Mouse (Mus musculus): Measurements from ENCODE around the gene Acot11. TPM values are rescaled to one million over a fixed set of nuclear protein-coding genes. Genes with fewer than 3 reads are reported as not detected.
A peak's percentile ranks its signal among the peaks of the same experiment; 100 is the strongest.
"Not testable (repeated sequence)": the region's sequence is repeated elsewhere in the genome, so short reads cannot be mapped to it uniquely, and the experiment has no call there.

Gene Acot11
- total RNA-seq, 2 experiments from 2014 or later: 3.7 to 3.8 TPM

DNA sequence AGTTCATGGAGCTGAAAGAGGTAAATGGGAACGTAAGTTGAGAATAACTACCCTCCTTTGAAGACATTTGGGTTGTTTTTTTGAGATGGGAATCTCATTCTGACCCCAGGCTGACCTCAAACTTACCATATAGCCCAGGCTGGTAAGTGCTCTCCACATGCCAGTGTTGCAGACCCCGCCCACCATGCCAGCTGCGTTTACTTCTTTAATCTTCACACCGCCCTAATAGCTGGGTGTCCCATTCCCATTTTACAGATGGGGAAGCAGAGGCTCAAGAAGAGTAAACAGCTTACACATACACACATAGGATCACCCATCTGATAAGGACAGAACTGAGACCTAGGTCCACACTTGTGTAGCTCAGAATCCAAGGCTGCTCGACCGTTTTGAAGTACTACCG lies 20.0 kb downstream of the Acot11 start:
- no peak for DNase-seq
- intact Hi-C loops (cut with DNase I): no loop called here

DNA sequence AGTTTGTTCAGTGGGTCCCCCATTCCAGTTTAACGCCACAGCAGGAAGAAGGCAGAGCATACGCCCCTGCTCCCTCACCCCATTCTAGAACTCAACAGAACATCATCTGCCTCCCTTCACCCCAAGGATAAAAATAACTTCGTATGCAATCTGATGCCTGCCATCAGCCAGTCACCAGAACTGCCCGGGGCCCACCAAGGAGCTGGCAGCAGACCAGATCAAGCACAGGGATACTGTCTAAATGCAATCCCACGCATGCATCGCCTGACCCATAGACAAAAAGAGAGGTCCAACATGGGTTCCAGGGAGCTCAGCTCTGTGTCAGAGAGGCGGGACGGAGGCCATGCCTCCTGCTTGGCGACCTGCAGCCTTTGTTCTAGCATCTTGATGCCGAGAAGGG lies 21.7 kb downstream of the Acot11 start:
- intact Hi-C loops (cut with DNase I): no loop called here

GRCm38 (mm10) chr4:106780045-106780444 lies 24.8 kb downstream of the Acot11 start:
- intact Hi-C loops (cut with DNase I): no loop called here
- peak; percentile 34 for DNase-seq

More for the DNA sequence above, 21.7 kb downstream of the Acot11 start:
- DNase-seq: peak; percentile 27

GRCm38 (mm10) chr4:106778116-106778788 lies 26.5 kb downstream of the Acot11 start:
- intact Hi-C loops (cut with DNase I): no loop called here
- peak; percentile 98 for DNase-seq

- intact Hi-C loops (cut with DNase I): no loop called here
- DNase-seq: peak; percentile 57
These were observed 27.8 kb downstream of the Acot11 start for GRCm38 (mm10) chr4:106776998-106777397.

DNA sequence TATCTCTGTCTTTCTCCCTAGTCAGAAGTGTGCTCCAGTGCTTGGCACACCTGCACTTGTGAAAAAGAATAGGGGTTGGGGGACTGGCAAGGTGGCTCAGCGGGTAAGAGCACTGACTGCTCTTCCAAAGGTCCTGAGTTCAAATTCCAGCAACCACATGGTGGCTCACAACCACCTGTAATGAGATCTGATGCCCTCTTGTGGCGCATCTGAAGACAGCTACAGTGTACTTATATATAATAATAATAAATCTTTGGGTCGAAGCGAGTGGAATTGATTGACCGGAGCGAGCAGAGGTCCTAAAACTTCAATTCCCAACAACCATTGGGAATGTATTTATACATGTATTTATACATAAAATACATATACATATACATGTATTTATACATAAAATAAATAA lies 29.0 kb downstream of the Acot11 start:
- DNase-seq; intact Hi-C loops (cut with DNase I): not testable (repeated sequence)

- intact Hi-C loops (cut with DNase I): no loop called here
- DNase-seq: no peak
These were observed 32.2 kb downstream of the Acot11 start for GRCm38 (mm10) chr4:106772558-106772957.

DNA sequence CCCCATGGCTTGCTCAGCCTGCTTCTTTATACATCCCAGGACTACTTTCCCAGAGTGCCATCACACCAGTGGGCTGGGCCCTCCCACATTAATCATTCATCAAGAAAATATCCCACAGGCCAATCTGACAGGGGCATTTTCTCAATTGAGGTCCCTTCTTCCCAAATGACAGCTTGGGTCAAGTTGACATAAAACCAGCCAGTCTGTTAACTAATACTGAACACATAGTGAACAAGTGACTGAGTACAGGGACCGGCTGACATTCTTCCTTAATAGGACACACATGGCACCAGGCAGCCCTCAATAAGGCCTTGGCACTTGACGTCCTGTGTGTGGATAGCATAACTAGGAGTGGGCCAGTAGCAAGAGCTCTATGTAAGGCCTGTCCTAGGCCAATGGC lies 35.5 kb downstream of the Acot11 start:
- intact Hi-C loops (cut with DNase I): no loop called here
- no peak for DNase-seq

- intact Hi-C loops (cut with DNase I): no loop called here
- DNase-seq: no peak
These were observed 40.6 kb downstream of the Acot11 start for GRCm38 (mm10) chr4:106764166-106764565.

DNA sequence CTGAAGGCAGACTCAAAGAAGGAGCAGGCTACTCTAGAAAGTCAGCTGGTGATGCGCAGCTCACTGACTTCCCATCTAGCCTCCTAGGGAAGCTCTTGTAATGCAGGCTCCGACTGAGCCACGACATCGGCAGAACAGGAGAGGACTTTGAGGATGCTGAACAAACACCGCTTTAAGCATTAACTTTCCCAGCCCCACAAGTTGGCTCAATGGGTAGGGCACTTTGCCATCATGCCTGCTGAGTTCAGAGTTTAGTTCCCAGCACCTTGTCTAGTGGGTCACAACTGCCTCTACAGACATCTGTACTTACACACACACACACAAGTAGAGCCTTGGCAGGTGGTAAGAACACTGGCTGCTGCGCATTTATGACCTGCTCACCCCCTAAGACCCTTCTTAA lies 53.1 kb downstream of the Acot11 start:
- no peak for DNase-seq
- intact Hi-C loops (cut with DNase I): no loop called here

DNA sequence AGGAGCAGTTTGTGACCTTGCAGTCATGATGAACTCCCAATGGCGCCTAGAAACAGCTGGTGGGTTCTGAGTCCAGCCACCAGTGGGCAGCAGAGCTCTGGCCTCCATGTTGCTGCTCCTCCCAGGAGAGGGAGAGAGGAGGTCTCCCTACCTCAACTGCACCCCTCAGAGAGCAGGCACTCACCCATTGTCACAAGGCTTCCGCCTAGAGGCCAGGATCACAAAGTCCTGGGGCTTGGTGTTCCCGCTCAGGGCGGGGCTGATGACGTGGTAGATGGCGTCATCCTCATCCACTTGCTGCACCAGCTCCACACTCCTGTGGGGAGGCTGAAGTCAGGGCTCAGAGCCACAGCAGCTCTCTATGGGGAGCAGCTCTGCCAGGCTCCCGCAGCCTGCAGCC lies 55.1 kb downstream of the Acot11 start:
- intact Hi-C loops (cut with DNase I): loop anchor here (5.0 kb wide), 1 partner anchor 413 kb away; no protein-coding TSS in a partner anchor
- DNase-seq: peak; percentile 70

DNA sequence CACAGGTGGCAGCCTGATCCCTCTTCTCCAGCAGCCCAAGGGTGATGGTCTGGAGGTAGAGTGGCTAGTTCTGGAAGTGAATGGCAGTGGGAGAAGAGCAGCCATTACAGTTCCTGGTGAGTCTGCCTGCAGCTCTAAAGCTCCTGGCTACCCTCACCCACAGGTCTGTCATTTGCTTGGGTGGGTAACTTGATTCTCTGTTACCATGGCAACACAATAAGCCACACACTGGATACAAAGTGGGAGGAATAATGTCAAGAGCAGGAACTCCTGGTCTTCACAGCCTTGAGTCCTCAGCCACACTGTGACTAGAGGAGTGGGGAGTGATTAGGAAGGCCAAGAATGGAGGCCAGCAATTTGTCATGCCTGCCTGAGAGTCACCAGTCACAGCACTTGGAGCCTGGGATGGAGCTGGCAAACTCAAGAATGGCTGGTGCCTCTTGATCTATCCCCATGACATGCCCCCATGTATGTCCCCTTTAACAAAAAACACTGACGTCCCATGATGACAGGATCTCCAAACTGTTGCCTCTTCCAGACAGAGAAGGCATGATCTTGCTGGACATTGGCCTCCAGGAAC lies 57.7 kb downstream of the Acot11 start:
- peak; percentile 21 for DNase-seq
- intact Hi-C loops (cut with DNase I): loop anchor here (5.0 kb wide), 1 partner anchor 415 kb away; no protein-coding TSS in a partner anchor

- intact Hi-C loops (cut with DNase I): loop anchor here (5.0 kb wide), 1 partner anchor 416 kb away; no protein-coding TSS in a partner anchor
- DNase-seq: no peak
These were observed 58.9 kb downstream of the Acot11 start for GRCm38 (mm10) chr4:106745862-106746261.

DNA sequence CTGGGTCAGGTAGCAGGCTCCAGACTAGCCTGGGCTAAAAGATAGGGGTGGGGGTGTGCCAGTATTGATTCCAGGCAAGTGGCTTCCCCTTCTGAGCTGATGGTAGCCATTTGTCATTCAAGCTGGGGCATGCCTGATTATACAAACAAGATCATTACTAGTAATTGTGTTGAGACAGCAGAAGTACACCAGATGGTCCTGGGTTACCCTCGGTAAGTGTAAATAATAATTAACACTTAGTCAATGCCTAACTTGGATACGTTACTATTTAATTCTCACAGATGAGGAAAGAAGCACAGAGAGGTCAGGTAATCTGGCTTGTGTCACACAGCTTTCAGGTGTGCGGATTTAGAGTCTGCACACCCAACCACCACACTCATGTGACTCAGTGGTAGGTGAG lies 66.9 kb downstream of the Acot11 start:
- intact Hi-C loops (cut with DNase I): no loop called here
- DNase-seq: no peak

DNA sequence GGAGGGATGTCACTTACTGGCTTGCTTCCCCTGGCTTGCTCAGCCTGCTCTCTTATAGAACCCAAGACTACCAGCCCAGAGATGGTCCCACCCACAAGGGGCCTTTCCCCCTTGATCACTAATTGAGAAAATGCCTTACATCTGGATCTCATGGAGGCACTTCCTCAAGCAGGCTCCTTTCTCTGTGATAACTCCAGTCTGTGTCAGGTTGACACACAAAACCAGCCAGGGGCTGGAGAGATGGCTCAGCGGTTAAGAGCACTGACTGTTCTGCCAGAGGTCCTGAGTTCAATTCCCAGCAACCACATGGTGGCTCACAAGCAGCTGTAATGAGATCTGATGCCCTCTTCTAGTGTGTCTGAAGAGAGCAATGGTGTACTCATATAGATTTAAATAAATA lies 67.9 kb downstream of the Acot11 start:
- DNase-seq; intact Hi-C loops (cut with DNase I): not testable (repeated sequence)

GRCm38 (mm10) chr4:106733636-106734035 lies 71.2 kb downstream of the Acot11 start, which contains the start of gene Fam151a:
TSS of gene Fam151a (plus strand) at chr4:106733889.
- no peak for DNase-seq
- intact Hi-C loops (cut with DNase I): no loop called here

DNA sequence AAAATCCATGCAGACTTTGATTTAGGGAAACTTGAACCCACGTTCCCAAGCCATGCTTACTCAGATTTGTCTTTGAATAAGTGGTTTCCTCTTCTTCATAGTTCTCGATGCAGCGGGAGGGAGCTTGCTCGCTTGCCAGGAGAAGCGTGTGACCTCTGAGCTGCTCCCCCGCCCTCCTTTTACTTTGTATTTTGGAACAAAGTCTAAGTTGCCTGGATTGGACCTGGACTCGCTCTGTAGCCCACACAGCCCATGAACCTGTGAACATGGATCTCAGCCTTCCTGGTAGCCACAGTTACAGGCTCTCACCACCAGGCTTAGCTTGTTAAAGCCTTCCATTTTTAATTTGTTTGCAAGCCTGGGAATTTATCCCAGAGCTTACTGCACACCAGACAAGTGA lies 74.0 kb downstream of the Acot11 start, which contains the start of gene Mroh7:
Mroh7 (minus strand) TSS at position 112 of the 400 bp plus-strand sequence.
- DNase-seq: no peak
- intact Hi-C loops (cut with DNase I): no loop called here

DNA sequence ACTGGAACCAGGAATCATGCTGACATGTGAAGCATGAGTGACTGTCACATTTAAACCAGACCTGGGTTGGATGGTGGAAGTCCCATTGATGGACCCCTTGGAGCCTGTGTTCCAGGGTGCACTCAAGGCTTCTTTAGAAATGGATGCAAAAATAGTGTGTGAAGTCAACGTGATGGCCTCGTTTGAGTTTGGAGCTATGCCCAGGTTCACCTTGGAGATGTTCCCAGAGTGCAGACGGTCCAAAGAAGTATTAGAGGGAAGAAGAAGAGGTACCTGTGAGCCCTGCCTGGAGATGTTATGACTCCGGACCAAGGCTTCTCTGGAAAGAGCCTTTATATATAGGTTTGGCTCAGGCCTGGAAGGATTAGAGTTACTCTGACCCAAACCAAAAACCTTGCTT lies 84.2 kb downstream of the Acot11 start:
- no peak for DNase-seq
- intact Hi-C loops (cut with DNase I): no loop called here

GRCm38 (mm10) chr4:106713622-106714021 lies 91.2 kb downstream of the Acot11 start:
- DNase-seq: no peak
- intact Hi-C loops (cut with DNase I): no loop called here

- peak; percentile 89 for DNase-seq
- intact Hi-C loops (cut with DNase I): loop anchor here (1.0 to 5.0 kb wide), 2 partner anchors 77 to 91 kb away; partner anchors contain the start of gene Lexm
These were observed 96.4 kb downstream of the Acot11 start for GRCm38 (mm10) chr4:106708408-106708807.

DNA sequence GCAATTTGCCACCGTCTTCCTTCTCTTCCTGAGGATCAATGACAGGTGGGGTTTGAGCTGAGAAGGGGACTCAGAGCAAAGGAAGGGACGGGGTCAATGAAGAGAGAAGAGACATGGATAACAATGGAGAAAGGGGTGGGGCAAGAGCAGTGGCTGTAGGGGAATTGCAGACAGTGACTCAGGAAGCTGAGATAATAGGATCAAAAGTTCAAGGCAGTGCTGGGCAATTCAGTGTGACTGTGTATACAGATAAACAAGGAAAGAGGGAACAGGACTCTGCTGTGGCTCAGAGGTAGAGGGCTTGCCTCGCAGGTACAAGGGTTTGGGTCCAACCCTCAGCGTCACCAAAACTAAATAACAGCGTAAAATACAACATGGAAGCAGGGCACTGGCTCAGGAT lies 96.8 kb downstream of the Acot11 start:
- DNase-seq: no peak
- intact Hi-C loops (cut with DNase I): loop anchor here (1.0 to 5.0 kb wide), 2 partner anchors 77 to 91 kb away; partner anchors contain the start of gene Lexm

DNA sequence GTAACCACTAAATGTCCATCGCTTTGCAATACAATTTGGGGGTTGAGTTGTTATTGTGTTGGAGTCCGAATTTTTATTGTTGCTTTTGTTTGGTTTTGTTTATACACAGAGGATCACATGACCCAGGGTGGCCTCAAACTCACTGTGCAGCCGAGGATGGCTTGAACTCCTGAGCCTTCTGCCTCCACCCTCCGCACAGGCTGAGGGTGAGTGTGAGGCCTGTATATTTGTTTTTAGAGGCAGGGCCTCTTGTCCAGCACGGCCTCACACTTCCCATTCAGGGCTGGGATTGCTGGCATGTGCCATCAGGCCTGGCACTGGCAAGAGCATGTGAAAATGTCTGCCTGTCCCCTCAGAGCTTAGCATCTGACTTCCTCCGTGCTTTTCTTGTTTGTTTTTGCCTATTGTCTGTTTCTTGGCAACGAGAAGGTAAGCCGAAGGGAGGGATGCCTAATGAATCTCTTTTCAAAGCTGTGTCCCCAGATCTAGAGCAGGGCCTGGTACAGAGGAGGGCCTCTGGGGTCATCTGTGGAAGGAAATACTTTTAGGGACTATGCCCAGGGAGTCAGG lies 99.6 kb downstream of the Acot11 start:
- DNase-seq: peak; percentile 26
- intact Hi-C loops (cut with DNase I): loop anchor here (5.0 kb wide), 1 partner anchor 88 kb away; the partner anchor contains the start of gene Lexm

All from left cerebral cortex, postnatal 4 days (tissue).